Mouse (Mus musculus): ENCODE measurements around the gene Mmp21.
"Not testable (repeated sequence)": the region's sequence is repeated elsewhere in the genome, so short reads cannot be mapped to it uniquely, and the experiment has no call there.

The Mmp21 gene

GRCm38 (mm10) chr7:133679961-133680360 lies at the start of gene Mmp21:
Gene Mmp21, minus strand, starts transcription at chr7:133680061.
- no peak for DNase-seq (ENCODE audit: low spot score)

- DNase-seq (ENCODE audit: low spot score), result no peak
Measured at GRCm38 (mm10) chr7:133729351-133729750, 49.5 kb upstream of the Mmp21 start.

- no peak for DNase-seq (ENCODE audit: low spot score)
Measured at GRCm38 (mm10) chr7:133727027-133727426, 47.2 kb upstream of the Mmp21 start.

DNA sequence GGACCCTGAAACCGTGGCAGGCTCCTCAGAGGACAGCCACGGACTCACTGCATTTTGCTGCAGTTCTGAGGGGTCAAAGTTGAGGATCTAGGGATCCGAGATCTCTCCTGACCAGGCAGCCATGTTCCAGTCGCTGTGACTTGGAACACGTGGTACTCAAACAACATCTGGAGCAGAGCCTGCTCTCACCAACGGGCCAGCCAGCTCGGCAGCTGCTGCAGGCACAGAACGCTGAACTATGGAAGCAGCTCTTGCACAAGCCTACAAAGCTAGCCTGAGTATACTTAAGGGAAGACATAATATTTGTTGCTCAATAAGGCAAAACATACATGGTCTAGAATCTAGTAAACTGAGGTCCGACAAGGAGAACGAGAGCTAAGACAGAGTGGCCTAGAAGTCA lies 45.7 kb upstream of the Mmp21 start:
- no peak for DNase-seq (ENCODE audit: low spot score)

GRCm38 (mm10) chr7:133724844-133725243 lies 45.0 kb upstream of the Mmp21 start:
- DNase-seq (ENCODE audit: low spot score), result no peak

DNA sequence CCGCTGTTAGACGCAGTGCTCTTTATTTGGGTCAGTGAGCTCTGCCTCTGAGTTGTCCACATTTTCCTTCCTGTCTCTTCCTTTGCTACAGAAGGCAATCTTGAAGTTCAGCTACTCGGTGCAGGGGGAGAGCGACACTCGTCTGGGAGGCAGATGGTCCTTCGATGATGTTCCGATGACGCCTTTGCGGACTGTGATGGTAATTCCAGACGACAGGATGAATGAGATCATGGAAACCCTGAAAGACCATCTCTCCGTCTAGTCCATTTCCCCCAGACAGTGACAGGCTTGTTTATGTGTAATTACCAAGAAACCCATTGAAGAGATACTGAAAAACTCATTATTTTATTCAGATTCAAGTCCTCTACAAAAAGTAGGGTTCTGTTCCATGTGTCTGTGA lies 40.8 kb upstream of the Mmp21 start:
- DNase-seq (ENCODE audit: low spot score), result no peak

DNA sequence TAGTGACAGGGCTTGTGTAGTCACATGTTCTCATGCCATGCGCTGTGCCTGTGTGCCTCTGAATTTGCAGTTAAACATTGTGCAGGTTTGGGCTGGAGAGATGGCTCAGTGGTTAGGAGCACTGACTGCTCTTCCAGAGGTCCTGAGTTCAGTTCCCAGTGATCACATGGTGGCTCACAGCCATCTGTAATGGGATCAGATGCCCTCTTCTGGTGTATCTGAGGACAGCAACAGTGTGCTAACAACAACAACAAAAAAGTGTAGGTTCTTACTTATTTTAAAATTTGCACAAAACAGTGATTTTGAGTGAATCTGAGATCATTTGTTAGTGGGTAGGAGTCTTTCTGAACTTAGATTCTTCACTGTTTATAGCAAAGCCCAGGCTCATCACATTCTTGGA lies 38.7 kb upstream of the Mmp21 start:
- DNase-seq (ENCODE audit: low spot score), result no peak

GRCm38 (mm10) chr7:133715387-133715786 lies 35.5 kb upstream of the Mmp21 start:
- no peak for DNase-seq (ENCODE audit: low spot score)

DNA sequence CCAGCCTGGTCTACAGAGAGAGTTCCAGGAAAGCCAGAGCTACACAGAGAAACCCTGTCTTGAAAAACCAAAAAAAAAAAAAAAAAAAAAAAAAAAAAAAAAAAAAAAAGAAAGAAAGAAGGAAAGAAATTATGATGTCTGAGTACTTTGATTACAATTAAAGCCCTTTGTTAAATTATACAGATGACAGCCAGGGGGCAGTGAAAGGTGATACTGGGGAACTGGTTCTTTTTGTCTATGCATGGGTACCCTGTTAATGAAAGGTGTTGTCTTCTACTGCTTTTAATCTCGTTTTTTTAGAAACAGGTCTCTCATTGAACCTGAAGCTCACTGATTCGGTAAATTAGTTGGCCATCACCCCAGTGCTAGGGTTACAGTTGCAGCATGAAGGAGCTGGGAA lies 27.4 kb upstream of the Mmp21 start:
- no peak for DNase-seq (ENCODE audit: low spot score)

GRCm38 (mm10) chr7:133703906-133704305 lies 24.0 kb upstream of the Mmp21 start:
- no peak for DNase-seq (ENCODE audit: low spot score)

DNA sequence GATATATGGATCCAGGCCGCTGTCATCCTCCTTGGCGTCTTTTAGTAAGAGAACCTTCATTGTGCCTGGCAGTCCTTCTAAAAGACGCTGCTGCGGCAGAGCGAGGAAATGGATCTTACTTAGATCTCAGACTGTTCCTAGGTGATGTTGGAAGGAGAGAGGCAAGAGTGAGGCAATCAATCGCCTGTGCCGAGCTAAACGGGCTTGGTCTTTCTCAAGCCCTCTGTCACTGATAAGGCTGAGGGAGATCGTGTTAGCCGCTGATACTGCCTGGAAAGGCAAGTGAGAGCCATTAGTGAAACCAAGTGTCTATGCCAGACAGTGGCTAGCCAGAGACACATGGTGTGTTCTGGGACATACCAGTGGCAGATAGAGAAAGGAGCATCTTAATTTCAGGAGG lies 22.5 kb upstream of the Mmp21 start:
- DNase-seq (ENCODE audit: low spot score), result no peak

DNA sequence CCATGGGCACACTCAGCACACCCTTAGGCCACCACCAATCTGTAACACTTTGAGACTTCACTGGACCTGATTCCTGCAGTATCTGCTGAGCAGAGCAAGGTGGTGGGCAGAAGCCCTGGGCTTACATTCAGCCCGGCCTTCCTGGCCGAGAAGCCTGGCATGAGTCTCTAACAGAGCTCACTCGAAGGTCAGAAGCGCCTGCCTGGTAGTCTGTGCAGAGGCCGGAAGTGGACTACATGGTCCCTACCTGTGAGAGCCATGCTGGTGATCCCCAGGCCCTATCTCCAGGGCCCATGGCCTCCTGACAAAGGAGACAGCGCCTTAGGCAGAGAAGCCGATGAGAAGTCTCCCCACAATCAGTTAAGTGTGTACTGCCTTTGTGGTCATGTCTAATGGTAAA lies 21.5 kb upstream of the Mmp21 start:
- no peak for DNase-seq (ENCODE audit: low spot score)

GRCm38 (mm10) chr7:133699885-133700284 lies 20.0 kb upstream of the Mmp21 start:
- DNase-seq (ENCODE audit: low spot score), result no peak

- DNase-seq (ENCODE audit: low spot score), result no peak
Measured at GRCm38 (mm10) chr7:133698021-133698709, 18.3 kb upstream of the Mmp21 start.

GRCm38 (mm10) chr7:133685644-133686043 lies 5.8 kb upstream of the Mmp21 start:
- DNase-seq (ENCODE audit: low spot score), result not testable (repeated sequence)

- no peak for DNase-seq (ENCODE audit: low spot score)
Measured at GRCm38 (mm10) chr7:133684701-133685100, 4.8 kb upstream of the Mmp21 start.

- no peak for DNase-seq (ENCODE audit: low spot score)
Measured at GRCm38 (mm10) chr7:133684110-133684509, 4.2 kb upstream of the Mmp21 start.

DNA sequence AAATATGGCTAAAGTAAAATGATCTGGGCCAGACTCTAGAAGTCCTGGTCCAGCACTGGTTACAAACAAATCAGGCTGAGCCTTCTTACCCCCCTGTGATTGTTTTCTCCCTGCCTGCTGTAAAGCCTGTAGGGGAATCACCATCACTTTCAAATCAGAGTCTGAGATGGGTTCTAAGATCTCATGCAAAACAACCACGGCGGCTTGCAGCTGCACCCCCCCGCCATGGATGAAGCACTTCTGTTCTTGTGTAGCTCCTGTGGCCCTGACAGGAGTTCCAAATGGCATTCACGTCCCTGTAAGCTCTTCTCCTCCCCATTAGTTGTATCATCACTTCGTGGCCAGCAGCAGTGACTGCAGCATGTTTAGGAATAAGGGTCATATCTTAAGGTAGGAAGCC lies 3.8 kb upstream of the Mmp21 start:
- DNase-seq (ENCODE audit: low spot score), result no peak

DNA sequence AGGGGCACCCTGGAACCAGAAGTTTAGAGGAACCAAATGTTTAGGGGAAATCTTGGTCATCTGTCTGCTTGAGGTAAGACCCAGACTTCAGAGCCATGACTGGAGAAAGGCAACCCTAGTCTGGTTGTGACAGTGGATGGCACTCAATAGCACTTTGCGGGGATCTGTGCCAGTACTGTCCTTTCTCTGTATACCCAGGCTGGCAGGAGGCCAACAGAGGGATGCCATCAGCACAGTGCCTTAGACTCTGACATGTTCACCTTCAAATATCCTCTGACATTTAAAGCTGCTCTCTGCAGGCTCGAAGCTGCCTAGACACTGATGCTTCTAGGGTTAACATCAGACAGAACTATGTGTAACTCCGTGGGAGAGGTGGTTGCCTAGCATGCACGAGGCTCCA lies 422 bp downstream of the Mmp21 start:
- DNase-seq (ENCODE audit: low spot score), result no peak

- no peak for DNase-seq (ENCODE audit: low spot score)
Measured at GRCm38 (mm10) chr7:133678716-133679115, 1.1 kb downstream of the Mmp21 start.

DNA sequence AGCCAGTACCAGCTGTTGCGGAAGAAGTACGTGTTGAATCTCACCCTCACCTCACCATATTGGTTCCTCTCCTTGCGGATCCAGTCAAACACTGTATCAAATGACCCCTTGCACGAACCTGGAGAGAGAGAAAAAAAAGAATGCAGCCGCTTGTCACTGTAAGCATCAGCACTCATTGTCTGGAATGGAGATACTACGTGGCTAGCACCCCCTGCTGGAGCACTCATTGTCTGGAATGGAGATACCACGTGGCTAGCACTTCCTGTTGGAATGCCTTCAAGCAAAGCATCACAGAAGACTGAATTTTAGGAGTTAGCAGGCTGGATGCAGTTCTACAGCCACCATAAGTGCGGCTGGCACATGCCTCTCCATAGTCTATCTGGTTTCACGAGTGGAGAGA lies 3.9 kb downstream of the Mmp21 start:
- no peak for DNase-seq (ENCODE audit: low spot score)

DNA sequence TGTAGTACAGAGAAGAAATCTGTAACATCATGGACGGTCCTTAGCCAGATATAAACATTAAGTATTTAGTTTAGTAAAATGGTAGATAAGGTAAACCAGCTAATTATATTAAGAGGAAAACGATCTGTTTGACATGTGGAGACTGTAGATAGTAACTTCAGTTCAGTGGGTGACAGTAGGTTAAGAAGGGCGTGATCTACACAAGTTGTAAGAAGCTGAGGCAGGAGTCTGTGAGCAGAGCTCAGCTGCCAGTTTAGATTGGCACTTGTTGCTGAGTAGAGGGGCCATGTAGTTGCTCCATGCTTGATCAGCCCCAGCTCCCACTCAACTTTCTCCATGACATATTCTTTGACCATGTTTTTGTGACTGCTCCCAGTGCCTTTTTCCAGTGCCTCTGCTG lies 9.0 kb downstream of the Mmp21 start:
- DNase-seq (ENCODE audit: low spot score), result no peak

GRCm38 (mm10) chr7:133669946-133670345 lies 9.9 kb downstream of the Mmp21 start:
- no peak for DNase-seq (ENCODE audit: low spot score)

DNA sequence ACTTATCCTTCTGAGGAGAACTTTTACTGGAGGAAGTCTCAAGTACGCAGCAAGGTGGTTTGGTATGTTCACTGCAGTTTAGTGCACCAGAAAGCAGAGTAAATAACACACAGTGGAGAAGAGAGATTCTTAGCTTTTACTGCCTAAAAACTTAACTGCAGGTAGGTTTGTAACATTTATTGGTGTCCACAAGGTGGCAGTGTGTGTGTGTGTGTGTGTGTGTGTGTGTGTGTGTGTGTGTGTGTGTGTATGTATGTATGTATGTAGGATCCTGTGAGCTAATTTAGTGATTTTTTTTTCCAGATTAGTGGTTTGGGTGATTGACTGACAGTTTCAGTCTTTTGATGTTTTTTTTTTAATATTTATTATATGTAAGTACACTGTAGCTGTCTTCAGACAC lies 10.8 kb downstream of the Mmp21 start:
- DNase-seq (ENCODE audit: low spot score), result no peak

DNA sequence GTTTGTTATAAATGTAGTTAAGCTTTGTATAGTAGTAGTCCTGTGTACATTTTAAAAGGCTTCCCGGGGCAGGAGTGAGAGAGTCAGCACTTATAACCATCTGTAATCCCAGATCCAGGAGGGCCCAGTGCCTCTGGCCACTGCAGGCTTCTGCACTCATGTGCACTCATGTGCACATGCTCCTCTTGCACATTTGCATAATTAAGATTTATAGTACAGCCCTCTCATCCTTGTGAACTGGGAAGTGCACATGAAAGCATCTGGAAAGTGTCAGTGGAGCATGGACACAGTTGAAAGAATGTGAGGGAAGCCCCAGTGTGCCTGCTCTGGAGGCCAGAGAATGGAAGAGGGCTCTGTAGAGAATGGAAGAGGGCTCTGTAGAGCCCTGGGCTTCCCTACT lies 17.4 kb downstream of the Mmp21 start:
- DNase-seq (ENCODE audit: low spot score), result no peak

Measured in urinary bladder, postnatal 10 days (tissue).